In genomic region chr5:115506454-115507201, GRCm38 (mm10) we compare ENCODE assay signal across 8 mouse cellular contexts. TPM values are rescaled to one million over a fixed set of nuclear protein-coding genes. Genes with fewer than 3 reads are reported as not detected.
A peak's percentile ranks its signal among the peaks of the same experiment; 100 is the strongest.
DNase-seq lines count a peak whose midpoint lies in the region; ATAC-seq and TF ChIP-seq lines count a peak whose summit lies in the region.

Gene Pxn, plus strand, starts transcription at chr5:115506676.

- H3K4me3 ChIP-seq in embryonic facial prominence, embryonic 13.5 days, result peak within 1 kb of the TSS; percentile 93
- peak within 1 kb of the TSS; percentile 96 for H3K4me3 ChIP-seq in heart, adult 2 months
- H3K4me3 ChIP-seq in kidney, adult 2 months (ENCODE audit: insufficient read depth, low read depth, low read length), result peak within 1 kb of the TSS; percentile 97
- H3K4me3 ChIP-seq in limb, embryonic 11.5 days (ENCODE audit: low read depth, low read length), result peak within 1 kb of the TSS; percentile 77
- H3K4me3 ChIP-seq in midbrain, embryonic 13.5 days (replicated peaks), result peak within 1 kb of the TSS; percentile 86
- peak within 1 kb of the TSS; percentile 89 for H3K4me3 ChIP-seq in small intestine, adult 2 months (ENCODE audit: low read depth, low read length)

- H3K4me2 ChIP-seq in embryonic facial prominence, embryonic 13.5 days, result peak within 1 kb of the TSS; percentile 91
- peak within 1 kb of the TSS; percentile 85 for H3K4me2 ChIP-seq in limb, embryonic 11.5 days (ENCODE audit: low read depth, severe bottlenecking)
- H3K4me2 ChIP-seq in midbrain, embryonic 13.5 days (replicated peaks), result peak within 1 kb of the TSS; percentile 86

- peak within 1 kb of the TSS; percentile 94 for H3K9ac ChIP-seq in embryonic facial prominence, embryonic 13.5 days
- H3K9ac ChIP-seq in heart, adult 2 months (ENCODE audit: low read depth, low read length), result peak within 1 kb of the TSS; percentile 99
- H3K9ac ChIP-seq in limb, embryonic 11.5 days (ENCODE audit: low read length), result peak within 1 kb of the TSS; percentile 76
- H3K9ac ChIP-seq in midbrain, embryonic 13.5 days (replicated peaks), result peak within 1 kb of the TSS; percentile 90

- H3K4me1 ChIP-seq in embryonic facial prominence, embryonic 13.5 days, result peaks cover 38% of the 10 kb centered on the region
- H3K4me1 ChIP-seq in heart, adult 2 months (ENCODE audit: control insufficient read depth, insufficient read depth, low read length), result peaks cover 8% of the 10 kb centered on the region
- peaks cover 16% of the 10 kb centered on the region for H3K4me1 ChIP-seq in kidney, adult 2 months (ENCODE audit: control insufficient read depth, insufficient read depth, low read length)
- H3K4me1 ChIP-seq in limb, embryonic 11.5 days (ENCODE audit: control insufficient read depth, insufficient read depth, low read length), result peaks cover 19% of the 10 kb centered on the region
- H3K4me1 ChIP-seq in midbrain, embryonic 13.5 days (replicated peaks), result peaks cover 36% of the 10 kb centered on the region
- H3K4me1 ChIP-seq in small intestine, adult 2 months (ENCODE audit: control insufficient read depth, insufficient read depth, insufficient read length, low read length), result peaks cover 9% of the 10 kb centered on the region; the same call in 1 of the 2 replicates

- intact Hi-C loops in heart, adult 2 months (cut with DNase I), result loop anchor here (1.0 kb wide), 1 partner anchor 32 kb away; no protein-coding TSS in a partner anchor

- peak; percentile 84 for DNase-seq in 3134 (ENCODE audit: extremely low read depth, insufficient read length, low spot score)
- DNase-seq in adrenal gland, postnatal 36 days, result peak; percentile 97
- peak; percentile 93 to 97 for DNase-seq in heart, adult 2 months
- DNase-seq in kidney, adult 2 months, result peak; percentile 95
- DNase-seq in limb, embryonic 11.5 days (ENCODE audit: low spot score), result peak; percentile 96

- H3K27me3 ChIP-seq in embryonic facial prominence, embryonic 13.5 days, result no peaks in the 10 kb centered on the region
- H3K27me3 ChIP-seq in heart, adult 2 months (ENCODE audit: control insufficient read depth, insufficient read depth, low read length), result no peaks in the 10 kb centered on the region
- no peaks in the 10 kb centered on the region for H3K27me3 ChIP-seq in kidney, adult 2 months (replicated peaks; ENCODE audit: control insufficient read depth, insufficient read depth, low read length)
- H3K27me3 ChIP-seq in limb, embryonic 11.5 days (ENCODE audit: control insufficient read depth, insufficient read depth, low read length), result no peaks in the 10 kb centered on the region
- no peaks in the 10 kb centered on the region for H3K27me3 ChIP-seq in midbrain, embryonic 13.5 days
- no peaks in the 10 kb centered on the region for H3K27me3 ChIP-seq in small intestine, adult 2 months (ENCODE audit: control insufficient read depth, insufficient read depth, low read length)

- TF ChIP-seq CTCF in heart, adult 2 months (IDR thresholded peaks at IDR 0.05), result peak; percentile 83
- peak; percentile 87 for TF ChIP-seq CTCF in kidney, adult 2 months (conservative IDR thresholded peaks at IDR 0.05; ENCODE audit: insufficient read depth, insufficient read length, low read depth, low read length)
- peak; percentile 89 for TF ChIP-seq CTCF in small intestine, adult 2 months (IDR thresholded peaks at IDR 0.05; ENCODE audit: extremely low read depth, insufficient read length, insufficient replicate concordance, low read depth, low read length)

- WGBS in embryonic facial prominence, embryonic 13.5 days, result under 1% methylated on average over 74 of the region's 74 CpGs
- WGBS in heart, adult 2 months, result under 1% methylated on average over 63 of the region's 74 CpGs
- WGBS in kidney, adult 2 months, result under 1% methylated on average over 74 of the region's 74 CpGs
- WGBS in limb, embryonic 11.5 days, result under 1% methylated on average over 63 of the region's 74 CpGs
- WGBS in midbrain, embryonic 13.5 days, result under 1% methylated on average over 74 of the region's 74 CpGs
- under 1% methylated on average over 71 of the region's 74 CpGs for WGBS in small intestine, adult 2 months

- ATAC-seq in embryonic facial prominence, embryonic 13.5 days (ENCODE audit: insufficient number of reproducible peaks, insufficient read depth, low FRiP score, low TSS enrichment, low read depth), result peak; percentile 69
- peak; percentile 84 for ATAC-seq in limb, embryonic 11.5 days (ENCODE audit: insufficient number of reproducible peaks, low FRiP score, low TSS enrichment, low read depth)
- peak; percentile 92 for ATAC-seq in midbrain, embryonic 13.5 days

- peak; percentile 89; the same call in 1 of the 2 replicates for TF ChIP-seq EP300 in heart, adult 2 months (IDR thresholded peaks at IDR 0.05; ENCODE audit: insufficient read depth, low read depth, low read length)

- peak; percentile 82 for TF ChIP-seq POLR2A in heart, adult 2 months (IDR thresholded peaks at IDR 0.05; ENCODE audit: insufficient read depth, low read depth, low read length)
- peak; percentile 77 for TF ChIP-seq POLR2A in kidney, adult 2 months (IDR thresholded peaks at IDR 0.05; ENCODE audit: low read depth, low read length)
- TF ChIP-seq POLR2A in small intestine, adult 2 months (IDR thresholded peaks at IDR 0.05; ENCODE audit: low read depth, low read length), result peak; percentile 85

- no peaks in the 10 kb centered on the region for H3K9me3 ChIP-seq in embryonic facial prominence, embryonic 13.5 days
- H3K9me3 ChIP-seq in limb, embryonic 11.5 days (ENCODE audit: control insufficient read depth, low read length), result no peaks in the 10 kb centered on the region
- no peaks in the 10 kb centered on the region for H3K9me3 ChIP-seq in midbrain, embryonic 13.5 days

- peaks cover 11% of the 10 kb centered on the region for H3K79me2 ChIP-seq in heart, adult 2 months (replicated peaks; ENCODE audit: control insufficient read depth, insufficient read depth, low read length)

- H3K27ac ChIP-seq in embryonic facial prominence, embryonic 13.5 days, result peak within 1 kb of the TSS; percentile 71
- peak within 1 kb of the TSS; percentile 98 for H3K27ac ChIP-seq in heart, adult 2 months
- peak within 1 kb of the TSS; percentile 88 for H3K27ac ChIP-seq in kidney, adult 2 months (ENCODE audit: insufficient read depth, low read depth, low read length)
- H3K27ac ChIP-seq in limb, embryonic 11.5 days (replicated peaks; ENCODE audit: low read depth, low read length), result no peak within 1 kb of the TSS
- H3K27ac ChIP-seq in midbrain, embryonic 13.5 days, result no peak within 1 kb of the TSS
- peak within 1 kb of the TSS; percentile 52 for H3K27ac ChIP-seq in small intestine, adult 2 months (ENCODE audit: insufficient read depth, low read depth, low read length)

- no peaks in the 10 kb centered on the region for H3K36me3 ChIP-seq in embryonic facial prominence, embryonic 13.5 days
- no peaks in the 10 kb centered on the region for H3K36me3 ChIP-seq in heart, adult 2 months (ENCODE audit: control insufficient read depth, insufficient read depth, low read length)
- H3K36me3 ChIP-seq in kidney, adult 2 months (ENCODE audit: control insufficient read depth, insufficient read depth, low read length), result no peaks in the 10 kb centered on the region
- H3K36me3 ChIP-seq in limb, embryonic 11.5 days (ENCODE audit: control insufficient read depth, insufficient read depth, low read length), result no peaks in the 10 kb centered on the region
- H3K36me3 ChIP-seq in midbrain, embryonic 13.5 days, result no peaks in the 10 kb centered on the region
- no peaks in the 10 kb centered on the region for H3K36me3 ChIP-seq in small intestine, adult 2 months (ENCODE audit: control insufficient read depth, insufficient read depth, low read length)

RNA-seq across cellular contexts. Expression of gene Pxn, which starts in this region (rescaled TPM):
- total RNA-seq in adrenal gland, postnatal 36 days (2021), result 10 to 100 TPM; 33.5 to 54.2 TPM
- 39.6 and 44.2 TPM in 2 replicates for polyA plus RNA-seq in embryonic facial prominence, embryonic 13.5 days (2015; fragmentation: Nextera tagmentation; extraction: Ambion mirVana)
- 10 to 100 TPM; 35.9 to 37.1 TPM for total RNA-seq in heart, adult 2 months (2021)
- polyA plus RNA-seq in heart, adult 2 months (2012; rRNA removed), result 51.9 and 56.5 TPM in 2 replicates
- 101 and 122 TPM in 2 replicates for polyA plus RNA-seq in kidney, adult 2 months (2012; rRNA removed)
- polyA plus RNA-seq in limb, embryonic 11.5 days (2014; fragmentation: Nextera tagmentation; extraction: Ambion mirVana), result 13.5 and 17.7 TPM in 2 replicates
- polyA plus RNA-seq in midbrain, embryonic 13.5 days (2015; fragmentation: Nextera tagmentation; extraction: Ambion mirVana), result 16.2 and 18.3 TPM in 2 replicates
- 65.1 and 136 TPM in 2 replicates for polyA plus RNA-seq in small intestine, adult 2 months (2012; rRNA removed)

Comparison
In these comparisons a context has a peak if more than half of its experiments do, and no peak if none do; other contexts are left out.
1. H3K27ac ChIP-seq: peak in embryonic facial prominence, embryonic 13.5 days (single experiment), heart, adult 2 months (single experiment), kidney, adult 2 months (single experiment) and small intestine, adult 2 months (single experiment); none in limb, embryonic 11.5 days (single experiment) and midbrain, embryonic 13.5 days (single experiment).
2. Peak in every context shown above with its lines, with median percentiles within 50 percentile points of each other: DNase-seq, ATAC-seq, H3K4me2 ChIP-seq, H3K4me3 ChIP-seq, H3K9ac ChIP-seq, CTCF ChIP-seq and POLR2A ChIP-seq.